Mouse (Mus musculus) left cerebral cortex, adult 2 months (tissue): ENCODE measurements around the gene Cept1. TPM values are rescaled to one million over a fixed set of nuclear protein-coding genes. Genes with fewer than 3 reads are reported as not detected.

Experiments
- DNase-seq, 2 experiments: peaks; one replicate each; pipeline ENCODE4 v3.0.0; 2021 to 2022; ENCODE audit warnings: low spot score in 2 of 2, mixed read lengths in 1 of 2; ENCODE audit errors: extremely low spot score in 1 of 2
- H3K27ac ChIP-seq: fragments of 200-600 bp; 2 replicates; pipeline ENCODE4 v1.8.1; 2022
- H3K4me3 ChIP-seq: fragments of 200-600 bp; 2 replicates; pipeline ENCODE4 v1.8.1; 2022
- CTCF ChIP-seq: fragments of 200-600 bp; IDR thresholded peaks from 2 replicates; pipeline ENCODE4 v1.8.1; 2022; ENCODE audit warnings: antibody characterized with exemption, mild to moderate bottlenecking, moderate library complexity
- intact Hi-C: fragments of 180-260 bp; cut with DNase I; formaldehyde crosslinking; loops from one replicate; pipeline ENCODE4 v1.15.1; 2025
- total RNA-seq, 2 experiments: library from RNA; stranded (reverse); gene quantifications; 2 replicates each; pipeline ENCODE4 v1.2.3; 2021

Gene Cept1
- total RNA-seq, 2 experiments from 2014 or later, result 45.9 to 52.6 TPM

- Histone ChIP-seq H3K4me3 (no peak overlapping the region), H3K27ac (no peak overlapping the region)
- DNase-seq, result no peak
- no peak for TF ChIP-seq CTCF
- intact Hi-C loops, result no loop called here
Measured at GRCm38 (mm10) chr3:106462059-106462470, 85.5 kb downstream of the Cept1 start.

- intact Hi-C loops, result no loop called here
- TF ChIP-seq CTCF, result no peak
- DNase-seq, result no peak
- Histone ChIP-seq H3K27ac (no peak overlapping the region), H3K4me3 (no peak overlapping the region)
Measured at GRCm38 (mm10) chr3:106457298-106457869, 90.2 kb downstream of the Cept1 start.

GRCm38 (mm10) chr3:106452616-106453015 lies 95.0 kb downstream of the Cept1 start:
- Histone ChIP-seq H3K27ac (no peak overlapping the region), H3K4me3 (no peak overlapping the region)
- no peak for DNase-seq
- intact Hi-C loops, result no loop called here
- no peak for TF ChIP-seq CTCF

Other genes starting within 250 kb of the Cept1 start
- not detected for gene Chil6, start 141.6 kb downstream of the Cept1 start, total RNA-seq
- under 1 TPM; 0.14 to 0.20 TPM for gene Dennd2d, start 65.4 kb downstream of the Cept1 start, total RNA-seq
- gene Dram2, start within 50 bp of the Cept1 start, total RNA-seq, result 10 to 100 TPM; 28.4 to 33.3 TPM
- gene Lrif1, start 137.2 kb upstream of the Cept1 start, total RNA-seq, result 10 to 100 TPM; 19.2 to 21.4 TPM
- 1 to 10 TPM; 8.6 to 9.0 TPM for gene Cd53, start 242.3 kb upstream of the Cept1 start, total RNA-seq